Mouse (Mus musculus) bone marrow macrophage, adult 2 months (primary cell): Measurements from ENCODE around the gene Gk5.

Source experiments
- CTCF ChIP-seq: IDR thresholded peaks from 2 replicates; pipeline ENCODE4 v1.5.1; 2012; ENCODE audit warnings: low read depth, mild to moderate bottlenecking, low read length, moderate library complexity
- POLR2A ChIP-seq: IDR thresholded peaks from 2 replicates; pipeline ENCODE4 v1.6.1; 2012; ENCODE audit warnings: mild to moderate bottlenecking, low read depth, low read length, borderline replicate concordance

- TF ChIP-seq CTCF = no peak
- no peak for TF ChIP-seq POLR2A
These were observed 20.7 kb downstream of the Gk5 start for GRCm38 (mm10) chr9:96139876-96140275.
